Mouse (Mus musculus): Measurements from ENCODE around the gene Polrmt.

The Polrmt gene

GRCm38 (mm10) chr10:79743161-79743560, 3.2 kb downstream of the Polrmt start:
- no peak for DNase-seq (ENCODE audit: low spot score)

GRCm38 (mm10) chr10:79740863-79741262, 5.5 kb downstream of the Polrmt start:
- no peak for DNase-seq (ENCODE audit: low spot score)

GRCm38 (mm10) chr10:79739234-79739633, 7.1 kb downstream of the Polrmt start:
- DNase-seq (ENCODE audit: low spot score): no peak

- DNase-seq (ENCODE audit: low spot score): no peak
Measured at GRCm38 (mm10) chr10:79738259-79738658, 8.1 kb downstream of the Polrmt start.

GRCm38 (mm10) chr10:79736706-79737105, 9.7 kb downstream of the Polrmt start:
- DNase-seq (ENCODE audit: low spot score): no peak

- DNase-seq (ENCODE audit: low spot score): no peak
Measured at GRCm38 (mm10) chr10:79735361-79735760, 11.0 kb downstream of the Polrmt start.

- DNase-seq (ENCODE audit: low spot score): no peak
Measured at GRCm38 (mm10) chr10:79733847-79734246, 12.5 kb downstream of the Polrmt start.

GRCm38 (mm10) chr10:79732500-79732899, 13.9 kb downstream of the Polrmt start:
- DNase-seq (ENCODE audit: low spot score): no peak

GRCm38 (mm10) chr10:79729357-79729965, 16.9 kb downstream of the Polrmt start:
- no peak for DNase-seq (ENCODE audit: low spot score)

- no peak for DNase-seq (ENCODE audit: low spot score)
Measured at GRCm38 (mm10) chr10:79728323-79729249, 17.8 kb downstream of the Polrmt start.

GRCm38 (mm10) chr10:79726090-79726489, 20.3 kb downstream of the Polrmt start:
- DNase-seq (ENCODE audit: low spot score): no peak

GRCm38 (mm10) chr10:79723692-79724091, 22.7 kb downstream of the Polrmt start:
- no peak for DNase-seq (ENCODE audit: low spot score)

GRCm38 (mm10) chr10:79723047-79723446, 23.3 kb downstream of the Polrmt start:
- DNase-seq (ENCODE audit: low spot score): no peak

- no peak for DNase-seq (ENCODE audit: low spot score)
Measured at GRCm38 (mm10) chr10:79721089-79721488, 25.3 kb downstream of the Polrmt start.

GRCm38 (mm10) chr10:79717640-79718357, 28.6 kb downstream of the Polrmt start:
- DNase-seq (ENCODE audit: low spot score): peak; percentile 75

- no peak for DNase-seq (ENCODE audit: low spot score)
Measured at GRCm38 (mm10) chr10:79716988-79717355, 29.4 kb downstream of the Polrmt start.

GRCm38 (mm10) chr10:79716254-79716987, 30.0 kb downstream of the Polrmt start, which contains the start of gene Hcn2:
Hcn2 (plus strand) TSS chr10:79716634.
- no peak for DNase-seq (ENCODE audit: low spot score)

GRCm38 (mm10) chr10:79714996-79715395, 31.4 kb downstream of the Polrmt start:
- DNase-seq (ENCODE audit: low spot score): no peak

- no peak for DNase-seq (ENCODE audit: low spot score)
Measured at GRCm38 (mm10) chr10:79713163-79713562, 33.2 kb downstream of the Polrmt start.

GRCm38 (mm10) chr10:79712499-79713126, 33.8 kb downstream of the Polrmt start:
- peak; percentile 70 for DNase-seq (ENCODE audit: low spot score)

- DNase-seq (ENCODE audit: low spot score): no peak
Measured at GRCm38 (mm10) chr10:79712029-79712428, 34.4 kb downstream of the Polrmt start.

Measured in ovary, postnatal 14 days (tissue).